Mouse (Mus musculus): Measurements from ENCODE around the gene Pax8. TPM values are rescaled to one million over a fixed set of nuclear protein-coding genes. Genes with fewer than 3 reads are reported as not detected.

Gene Pax8
- polyA plus RNA-seq (2012; rRNA removed), result not detected in 2 replicates

DNA sequence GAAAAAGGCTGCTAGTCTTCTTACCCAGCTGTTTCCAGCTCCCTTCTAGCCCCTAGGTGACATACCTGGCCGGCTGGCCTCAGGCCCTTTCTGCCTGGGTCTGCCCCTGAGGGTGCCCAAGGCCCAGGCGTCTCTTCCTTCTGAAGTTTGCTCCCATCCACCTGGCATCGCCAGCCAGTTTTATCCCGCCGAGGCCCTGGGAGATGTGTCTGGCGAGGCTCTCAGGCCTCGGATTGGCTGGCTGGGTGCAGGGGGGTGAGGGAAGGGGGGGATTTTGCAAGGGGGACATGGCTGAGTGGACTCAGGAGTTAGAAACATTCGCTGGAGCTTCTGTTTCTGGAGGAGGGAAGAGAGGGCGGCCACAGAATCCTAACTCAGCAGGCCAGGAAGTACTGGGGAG, at the start of gene Pax8:
Gene Pax8 (minus strand): TSS at position 180 of the 400 bp plus-strand sequence.
- Histone ChIP-seq H3K4me1 (ENCODE audit: control insufficient read depth, insufficient read depth, low read length) (no peaks in the 10 kb centered on the region), H3K4me3 (ENCODE audit: insufficient read depth, low read length) (no peak within 1 kb of the TSS), H3K27ac (ENCODE audit: insufficient read depth, low read length) (no peak within 1 kb of the TSS)
- no peak for TF ChIP-seq POLR2A (IDR thresholded peaks at IDR 0.05; ENCODE audit: extremely low read depth, insufficient read depth, low read length)
- TF ChIP-seq CTCF (IDR thresholded peaks at IDR 0.05; ENCODE audit: extremely low read depth, insufficient read depth, low read length), result no peak

DNA sequence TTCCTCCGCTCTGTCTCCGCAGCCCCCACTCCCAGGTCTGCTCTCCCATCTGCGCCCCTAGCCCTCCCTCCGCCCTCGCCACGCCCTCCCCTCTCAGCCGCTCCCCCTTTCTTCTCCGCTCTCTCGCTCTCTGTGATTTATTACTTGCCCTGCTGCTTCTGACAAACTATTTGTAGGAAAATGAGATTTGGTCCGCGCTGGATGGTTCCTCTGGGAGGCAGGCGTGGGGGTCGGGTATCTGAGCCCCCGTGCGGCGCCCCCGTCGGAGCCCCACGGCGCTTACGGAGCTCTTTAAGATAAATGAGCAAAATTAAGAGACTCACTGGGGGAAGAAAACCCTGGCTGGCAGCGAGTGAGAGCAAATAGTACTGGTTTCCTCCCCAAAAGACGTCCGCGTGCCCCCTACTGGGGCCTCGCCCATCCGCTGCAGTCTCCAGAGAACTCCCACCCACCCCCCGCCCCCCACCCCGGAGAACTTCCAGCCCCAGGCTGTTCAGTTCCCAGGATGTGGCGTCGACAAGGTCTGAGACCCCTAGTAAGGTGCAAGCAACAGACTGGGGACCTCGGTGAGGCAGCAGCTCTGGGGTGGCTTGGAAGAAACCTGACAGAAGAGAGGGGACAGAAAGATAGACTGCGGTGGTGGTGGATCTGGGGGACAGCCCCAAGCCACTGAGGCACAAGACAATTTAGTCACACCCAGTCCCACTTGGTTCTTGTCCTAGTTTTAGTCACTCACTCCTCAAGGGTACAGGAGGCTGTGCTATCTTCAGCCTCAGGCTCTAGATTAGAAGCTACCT, 46.2 kb upstream of the Pax8 start:
- H3K4me1 ChIP-seq (ENCODE audit: control insufficient read depth, insufficient read depth, low read length), result no peaks in the 10 kb centered on the region
- no peak overlapping the region for H3K27ac ChIP-seq (ENCODE audit: insufficient read depth, low read length)
- peak overlapping the region; percentile 24; the same call in 1 of the 2 replicates for H3K4me3 ChIP-seq (ENCODE audit: insufficient read depth, low read length)
- TF ChIP-seq CTCF (IDR thresholded peaks at IDR 0.05; ENCODE audit: extremely low read depth, insufficient read depth, low read length) (no peak), POLR2A (IDR thresholded peaks at IDR 0.05; ENCODE audit: extremely low read depth, insufficient read depth, low read length) (no peak)

DNA sequence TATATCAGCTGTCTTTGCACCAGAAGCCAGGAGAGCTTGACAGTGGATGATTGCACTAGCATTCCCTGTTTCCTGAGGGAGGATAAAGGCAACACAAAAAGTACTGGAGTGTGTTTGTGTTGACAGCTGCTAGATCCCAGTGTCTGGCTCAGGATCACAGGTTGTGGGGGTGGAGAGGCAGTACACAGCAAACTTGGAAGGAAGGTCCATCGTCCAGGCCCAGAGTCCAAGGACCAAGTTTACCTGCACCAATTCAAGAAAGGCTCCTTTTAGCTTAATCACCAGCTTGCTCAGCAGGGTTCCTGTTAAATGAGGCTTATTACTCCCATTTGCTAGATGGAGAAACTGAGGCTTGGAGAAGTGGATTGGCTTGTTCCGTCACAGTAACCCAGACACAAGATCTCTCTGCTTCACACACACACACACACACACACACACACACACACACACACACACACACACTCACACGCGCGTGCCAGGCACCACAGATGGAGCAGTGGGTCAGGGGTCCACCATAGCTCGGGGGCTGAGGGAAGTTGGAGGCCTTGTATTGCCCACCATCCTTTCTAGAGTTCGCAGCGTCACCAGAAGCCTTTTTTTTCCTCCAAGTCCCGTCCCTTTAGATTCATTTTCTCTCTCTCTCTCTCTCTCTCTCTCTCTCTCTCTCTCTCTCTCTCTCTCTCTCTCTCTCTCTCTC, 45.3 kb upstream of the Pax8 start:
- peak overlapping the region; percentile 24; the same call in 1 of the 2 replicates for H3K4me3 ChIP-seq (ENCODE audit: insufficient read depth, low read length)
- TF ChIP-seq CTCF (IDR thresholded peaks at IDR 0.05; ENCODE audit: extremely low read depth, insufficient read depth, low read length), result no peak
- no peak overlapping the region for H3K27ac ChIP-seq (ENCODE audit: insufficient read depth, low read length)
- H3K4me1 ChIP-seq (ENCODE audit: control insufficient read depth, insufficient read depth, low read length), result no peaks in the 10 kb centered on the region

DNA sequence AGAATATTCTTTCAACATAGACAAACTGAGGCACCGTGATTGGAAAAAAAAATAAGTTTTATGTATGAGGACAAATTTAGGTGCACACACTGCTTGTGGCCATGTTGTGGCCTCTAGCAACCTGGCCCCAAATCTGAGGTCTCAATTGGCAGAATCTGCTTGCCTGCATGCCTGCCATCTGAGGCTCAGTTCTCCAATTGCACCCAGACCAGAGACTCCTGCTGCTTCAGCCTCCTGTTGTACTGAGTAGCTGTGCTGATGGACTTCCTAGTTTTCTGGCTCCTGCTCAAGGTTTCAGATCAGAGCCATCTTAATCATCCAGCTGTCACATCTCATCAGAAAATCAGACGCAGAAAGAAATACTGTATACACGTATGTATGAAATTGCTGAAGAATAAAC, 41.5 kb upstream of the Pax8 start:
- TF ChIP-seq POLR2A (IDR thresholded peaks at IDR 0.05; ENCODE audit: extremely low read depth, insufficient read depth, low read length) (no peak), CTCF (IDR thresholded peaks at IDR 0.05; ENCODE audit: extremely low read depth, insufficient read depth, low read length) (no peak)
- no peak overlapping the region for H3K27ac ChIP-seq (ENCODE audit: insufficient read depth, low read length)
- H3K4me3 ChIP-seq (ENCODE audit: insufficient read depth, low read length), result no peak overlapping the region
- no peaks in the 10 kb centered on the region for H3K4me1 ChIP-seq (ENCODE audit: control insufficient read depth, insufficient read depth, low read length)

DNA sequence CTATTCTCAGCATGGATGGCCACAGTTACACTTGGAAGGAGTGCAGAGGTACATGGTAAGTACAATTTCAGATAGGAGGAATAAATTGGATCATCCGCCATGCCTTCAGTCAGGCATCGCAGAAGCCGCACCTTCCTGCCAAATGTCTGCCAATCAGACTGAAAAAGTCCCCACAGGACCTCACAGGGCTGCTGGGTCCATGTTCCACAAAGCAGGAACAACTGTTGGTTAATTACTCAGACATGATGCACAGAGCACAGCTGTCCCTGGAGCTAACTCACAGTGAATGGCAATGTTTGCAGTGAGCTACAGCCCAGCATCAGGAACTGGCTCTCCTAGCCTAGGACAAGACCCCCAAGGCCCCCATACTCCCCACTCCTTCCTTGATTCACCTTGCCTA, 32.0 kb upstream of the Pax8 start:
- Histone ChIP-seq H3K4me1 (ENCODE audit: control insufficient read depth, insufficient read depth, low read length) (no peaks in the 10 kb centered on the region), H3K27ac (ENCODE audit: insufficient read depth, low read length) (no peak overlapping the region), H3K4me3 (ENCODE audit: insufficient read depth, low read length) (no peak overlapping the region)
- no peak for TF ChIP-seq POLR2A (IDR thresholded peaks at IDR 0.05; ENCODE audit: extremely low read depth, insufficient read depth, low read length)
- TF ChIP-seq CTCF (IDR thresholded peaks at IDR 0.05; ENCODE audit: extremely low read depth, insufficient read depth, low read length), result no peak

DNA sequence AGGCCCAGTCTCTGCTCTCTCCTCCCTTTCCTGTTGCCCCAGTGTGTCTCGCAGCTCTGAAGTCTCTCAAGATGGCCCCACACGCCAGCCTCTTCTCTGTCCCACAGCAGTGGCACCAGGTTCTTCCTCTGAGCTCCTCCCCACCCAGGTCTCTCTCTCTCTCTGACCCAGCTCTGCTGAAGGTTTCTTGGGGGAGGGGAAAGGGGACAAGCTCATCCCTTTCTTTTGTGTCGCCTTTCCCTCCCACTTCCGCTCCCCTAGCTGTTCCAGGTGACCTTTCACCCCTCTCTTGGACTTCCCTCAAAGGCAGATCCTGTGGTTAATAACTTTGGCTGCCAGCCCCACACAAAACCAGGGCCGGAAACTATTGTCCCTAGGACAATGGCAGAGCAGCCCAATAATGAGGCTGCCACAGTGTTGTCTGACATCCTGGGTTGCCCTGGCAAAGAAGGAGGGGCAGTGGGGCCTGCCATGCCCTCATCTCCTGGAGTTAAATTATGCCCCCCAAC, 27.6 kb upstream of the Pax8 start:
- H3K27ac ChIP-seq (ENCODE audit: insufficient read depth, low read length), result no peak overlapping the region
- H3K4me3 ChIP-seq (ENCODE audit: insufficient read depth, low read length), result no peak overlapping the region
- H3K4me1 ChIP-seq (ENCODE audit: control insufficient read depth, insufficient read depth, low read length), result no peaks in the 10 kb centered on the region
- TF ChIP-seq CTCF (IDR thresholded peaks at IDR 0.05; ENCODE audit: extremely low read depth, insufficient read depth, low read length) (no peak), POLR2A (IDR thresholded peaks at IDR 0.05; ENCODE audit: extremely low read depth, insufficient read depth, low read length) (no peak)

DNA sequence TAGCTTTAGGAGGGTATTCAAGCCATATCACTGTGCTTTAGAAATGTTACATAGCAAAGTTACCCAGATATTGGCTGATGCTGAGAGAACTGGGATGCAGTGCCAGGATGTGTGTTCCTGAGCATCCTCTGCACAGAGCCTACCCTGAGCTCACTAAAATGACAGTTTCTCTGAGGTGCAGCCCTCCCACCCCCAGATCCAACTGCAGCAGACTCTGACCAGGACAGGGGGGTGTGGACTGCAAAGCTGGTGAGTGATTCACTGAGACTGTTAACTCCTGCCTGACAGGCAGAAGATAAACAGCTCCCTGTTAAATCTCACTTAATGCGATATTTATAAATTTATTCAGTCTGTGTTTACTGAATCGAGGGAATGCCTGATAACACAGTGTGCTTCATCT, 25.5 kb upstream of the Pax8 start:
- TF ChIP-seq POLR2A (IDR thresholded peaks at IDR 0.05; ENCODE audit: extremely low read depth, insufficient read depth, low read length) (no peak), CTCF (IDR thresholded peaks at IDR 0.05; ENCODE audit: extremely low read depth, insufficient read depth, low read length) (no peak)
- no peak overlapping the region for H3K4me3 ChIP-seq (ENCODE audit: insufficient read depth, low read length)
- no peaks in the 10 kb centered on the region for H3K4me1 ChIP-seq (ENCODE audit: control insufficient read depth, insufficient read depth, low read length)
- H3K27ac ChIP-seq (ENCODE audit: insufficient read depth, low read length), result no peak overlapping the region

DNA sequence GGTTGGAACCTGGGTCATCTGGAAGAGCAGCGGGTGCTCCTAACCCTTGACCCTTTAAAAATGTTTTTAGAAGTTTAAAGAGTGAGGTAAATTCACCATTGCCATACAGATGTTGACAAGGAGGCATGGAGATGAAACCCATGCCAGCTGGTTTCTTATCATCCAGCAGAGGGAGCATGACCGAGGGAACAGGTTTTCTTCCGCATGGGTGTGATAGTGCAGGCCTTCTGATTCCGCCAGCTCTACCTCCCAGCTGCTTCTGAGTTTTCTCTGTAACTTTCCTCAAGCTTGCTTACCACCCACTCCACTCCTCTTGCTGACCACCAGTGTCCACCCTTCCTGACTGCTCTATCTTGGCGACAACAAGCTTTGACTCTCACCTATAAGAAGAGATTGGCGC, 15.2 kb upstream of the Pax8 start:
- H3K4me1 ChIP-seq (ENCODE audit: control insufficient read depth, insufficient read depth, low read length), result no peaks in the 10 kb centered on the region
- no peak overlapping the region for H3K27ac ChIP-seq (ENCODE audit: insufficient read depth, low read length)
- no peak overlapping the region for H3K4me3 ChIP-seq (ENCODE audit: insufficient read depth, low read length)
- no peak for TF ChIP-seq POLR2A (IDR thresholded peaks at IDR 0.05; ENCODE audit: extremely low read depth, insufficient read depth, low read length)
- peak; percentile 33; the same call in 1 of the 2 replicates for TF ChIP-seq CTCF (IDR thresholded peaks at IDR 0.05; ENCODE audit: extremely low read depth, insufficient read depth, low read length)

DNA sequence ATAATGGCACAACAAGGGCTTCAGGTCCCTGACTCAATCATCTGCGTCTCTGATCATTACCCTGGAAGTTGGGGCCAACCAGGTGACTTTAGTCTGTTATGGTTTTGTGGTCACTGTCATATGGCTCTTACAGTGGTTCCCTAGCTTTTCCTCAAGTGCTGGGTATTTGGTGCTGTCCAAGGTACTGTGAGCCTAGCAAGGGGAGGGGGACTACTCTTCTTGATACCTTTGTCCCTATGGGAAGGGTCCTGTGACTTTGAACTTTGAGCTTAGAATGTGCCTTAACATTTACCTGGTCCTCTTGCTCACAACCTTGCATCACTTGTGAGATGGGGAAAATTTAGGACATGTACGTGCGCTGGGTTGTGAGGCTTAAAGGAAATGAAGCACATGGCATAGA, 13.3 kb upstream of the Pax8 start:
- TF ChIP-seq CTCF (IDR thresholded peaks at IDR 0.05; ENCODE audit: extremely low read depth, insufficient read depth, low read length), result no peak
- TF ChIP-seq POLR2A (IDR thresholded peaks at IDR 0.05; ENCODE audit: extremely low read depth, insufficient read depth, low read length), result no peak
- Histone ChIP-seq H3K4me1 (ENCODE audit: control insufficient read depth, insufficient read depth, low read length) (no peaks in the 10 kb centered on the region), H3K27ac (ENCODE audit: insufficient read depth, low read length) (no peak overlapping the region), H3K4me3 (ENCODE audit: insufficient read depth, low read length) (no peak overlapping the region)

Measured in cortical plate, adult 2 months (tissue).